Mouse (Mus musculus) ES-Bruce4 (cell line): ENCODE results near the gene Galntl6.

Source experiments
- CTCF ChIP-seq: IDR thresholded peaks from one replicate; pipeline ENCODE4 v1.8.1; 2011; ENCODE audit warnings: low read depth, low read length
- EP300 ChIP-seq: IDR thresholded peaks from 2 replicates; pipeline ENCODE4 v1.6.1; 2011; ENCODE audit warnings: low read depth, low read length; ENCODE audit not compliant: insufficient read depth
- POLR2A ChIP-seq: IDR thresholded peaks from one replicate; pipeline ENCODE4 v1.8.1; 2011; ENCODE audit warnings: low read length; ENCODE audit not compliant: insufficient read depth

- no peak for TF ChIP-seq POLR2A
- TF ChIP-seq EP300: no peak
- TF ChIP-seq CTCF: no peak
Observed at GRCm38 (mm10) chr8:57843461-57843860, 1069.0 kb downstream of the Galntl6 start.
